Mouse (Mus musculus) heart, postnatal 25 days (tissue): ENCODE results near the gene Frmd4b. TPM values are rescaled to one million over a fixed set of nuclear protein-coding genes. Genes with fewer than 3 reads are reported as not detected.
"Not testable (repeated sequence)": the region's sequence is repeated elsewhere in the genome, so short reads cannot be mapped to it uniquely, and the experiment has no call there.

Experiments used
- DNase-seq: peaks from one replicate; pipeline ENCODE4 v3.0.0; 2022; ENCODE audit warnings: low spot score
- intact Hi-C: fragments of 180-260 bp; cut with DNase I; formaldehyde crosslinking; loops from one replicate; pipeline ENCODE4 v1.15.1; 2025
- total RNA-seq, 2 experiments: library from RNA; stranded (reverse); gene quantifications; 2 replicates each; pipeline ENCODE4 v1.2.3; 2021

The Frmd4b gene
- total RNA-seq, 2 experiments from 2014 or later, result 14.4 to 19.8 TPM

GRCm38 (mm10) chr6:97441357-97441756 is 176.0 kb downstream of the Frmd4b start:
- intact Hi-C loops, result no loop called here
- DNase-seq, result peak; percentile 54

GRCm38 (mm10) chr6:97438918-97439645 is 178.3 kb downstream of the Frmd4b start:
- intact Hi-C loops, result no loop called here
- no peak for DNase-seq

DNA sequence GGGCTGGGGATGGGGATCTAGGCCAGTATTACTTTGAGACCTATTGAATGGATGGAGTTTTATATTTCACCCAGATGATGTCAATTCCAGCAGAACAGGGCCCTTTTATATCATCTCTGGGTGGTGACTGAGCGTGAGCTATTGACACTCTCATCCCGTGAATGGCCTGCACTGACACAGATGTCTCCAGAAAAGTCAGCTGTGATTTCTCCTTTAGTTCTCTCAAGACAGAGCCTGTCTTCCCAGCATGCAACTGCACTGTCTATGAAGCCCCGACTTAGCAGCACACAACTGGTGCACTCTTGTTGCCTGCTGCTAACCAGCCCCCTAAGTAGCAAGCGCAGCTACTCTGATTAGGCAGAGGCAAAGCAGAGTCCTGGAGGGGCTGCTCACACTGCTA is 182.6 kb downstream of the Frmd4b start:
- no peak for DNase-seq
- intact Hi-C loops, result no loop called here

GRCm38 (mm10) chr6:97431309-97432004 is 185.9 kb downstream of the Frmd4b start:
- DNase-seq, result no peak
- intact Hi-C loops, result no loop called here

- DNase-seq, result no peak
- intact Hi-C loops, result no loop called here
These were observed 186.8 kb downstream of the Frmd4b start for GRCm38 (mm10) chr6:97430519-97430918.

GRCm38 (mm10) chr6:97429688-97430343 is 187.5 kb downstream of the Frmd4b start:
- no peak for DNase-seq
- intact Hi-C loops, result no loop called here

- peak; percentile 31 for DNase-seq
- intact Hi-C loops, result loop anchor here (1.0 to 5.0 kb wide), 6 partner anchors 39 to 317 kb away; partner anchors contain the start of gene Eogt
These were observed 197.4 kb downstream of the Frmd4b start for GRCm38 (mm10) chr6:97419771-97420446.

- intact Hi-C loops, result loop anchor here (1.0 to 5.0 kb wide), 3 partner anchors 139 to 270 kb away; partner anchors contain the start of gene Eogt
- no peak for DNase-seq
These were observed 200.3 kb downstream of the Frmd4b start for GRCm38 (mm10) chr6:97416972-97417554.

- not testable (repeated sequence) for DNase-seq
- intact Hi-C loops, result loop anchor here (5.0 kb wide), 1 partner anchor 268 kb away; the partner anchor contains the start of gene Eogt
These were observed 201.8 kb downstream of the Frmd4b start for GRCm38 (mm10) chr6:97415578-97415977.

DNA sequence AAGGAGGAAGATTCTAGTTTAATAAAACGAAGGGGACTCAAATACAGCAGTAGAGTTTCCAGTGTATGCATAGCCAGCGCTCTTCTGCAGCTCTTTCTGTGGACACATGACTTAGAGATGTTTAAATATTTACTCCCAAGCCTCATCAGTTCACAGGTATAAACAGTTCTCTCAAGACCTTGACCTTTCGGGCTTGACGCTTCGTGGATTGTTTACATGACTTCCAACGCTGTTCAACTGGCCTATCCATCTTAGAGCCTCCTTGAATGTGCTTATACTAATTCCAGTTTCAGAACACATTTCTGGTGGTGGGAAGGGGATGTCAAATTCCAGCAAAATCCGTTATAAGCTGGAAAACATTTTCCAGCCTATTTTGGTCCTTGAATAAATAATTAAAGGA is 203.9 kb downstream of the Frmd4b start:
- DNase-seq, result no peak
- intact Hi-C loops, result no loop called here

GRCm38 (mm10) chr6:97412403-97412802 is 204.9 kb downstream of the Frmd4b start:
- intact Hi-C loops, result no loop called here

GRCm38 (mm10) chr6:97411327-97411726 is 206.0 kb downstream of the Frmd4b start:
- intact Hi-C loops, result no loop called here
- no peak for DNase-seq

More at GRCm38 (mm10) chr6:97412403-97412802, 204.9 kb downstream of the Frmd4b start:
- no peak for DNase-seq

- DNase-seq, result no peak
- intact Hi-C loops, result no loop called here
These were observed 207.7 kb downstream of the Frmd4b start for GRCm38 (mm10) chr6:97409467-97410239.

DNA sequence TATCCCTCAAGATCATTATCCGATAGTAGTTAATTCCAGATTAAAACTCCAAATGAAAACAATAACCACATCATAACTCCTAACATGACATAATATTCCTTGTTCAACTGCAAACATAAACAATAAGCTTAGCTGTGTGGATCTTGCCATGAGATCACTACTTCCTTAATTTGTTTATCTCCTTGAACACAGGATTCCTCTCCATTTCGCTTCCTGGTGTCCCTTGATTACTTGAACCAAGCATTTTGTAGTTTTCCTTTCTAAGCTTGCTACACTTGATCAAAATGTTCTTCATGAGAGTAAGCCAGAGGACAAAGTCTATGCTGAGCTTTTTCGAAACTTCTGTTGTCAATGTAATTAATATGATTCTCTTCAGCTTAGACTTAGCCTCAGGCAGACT is 209.4 kb downstream of the Frmd4b start:
- intact Hi-C loops, result no loop called here
- no peak for DNase-seq

- intact Hi-C loops, result no loop called here
- DNase-seq, result no peak
These were observed 209.9 kb downstream of the Frmd4b start for GRCm38 (mm10) chr6:97407425-97407824.

- intact Hi-C loops, result no loop called here
- DNase-seq, result no peak
These were observed 212.0 kb downstream of the Frmd4b start for GRCm38 (mm10) chr6:97405311-97405710.

DNA sequence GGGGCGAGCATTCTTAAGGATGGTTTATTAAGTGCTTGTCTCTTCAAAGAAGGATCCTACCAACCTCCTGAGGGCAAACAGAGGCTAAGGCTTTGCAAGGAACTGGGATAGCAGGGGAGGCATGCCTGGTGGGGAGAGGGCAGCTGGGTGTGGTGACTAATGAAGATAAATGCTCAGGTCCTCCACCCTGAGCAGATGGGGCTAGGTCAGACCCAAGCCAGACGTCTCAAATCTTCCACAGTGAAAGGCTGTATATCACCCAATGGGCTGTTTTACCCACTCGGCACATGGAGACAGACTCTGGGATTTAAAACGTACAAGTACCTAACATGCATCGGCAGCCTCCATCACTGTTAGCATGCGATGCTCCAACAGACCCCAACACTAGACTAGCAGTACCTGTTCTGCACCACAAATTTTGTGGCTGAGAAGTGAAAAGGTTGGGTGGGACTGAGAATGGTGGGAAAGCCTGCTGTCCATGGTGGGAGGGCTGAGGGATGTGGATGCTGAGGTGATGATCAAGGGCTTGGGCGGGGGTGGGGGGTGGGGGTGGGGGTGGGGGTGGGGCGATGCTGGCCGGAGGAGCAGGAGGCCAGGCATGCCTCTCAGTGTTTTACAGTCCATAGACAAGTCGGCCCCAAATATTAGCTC is 214.4 kb downstream of the Frmd4b start:
- no peak for DNase-seq
- intact Hi-C loops, result no loop called here

DNA sequence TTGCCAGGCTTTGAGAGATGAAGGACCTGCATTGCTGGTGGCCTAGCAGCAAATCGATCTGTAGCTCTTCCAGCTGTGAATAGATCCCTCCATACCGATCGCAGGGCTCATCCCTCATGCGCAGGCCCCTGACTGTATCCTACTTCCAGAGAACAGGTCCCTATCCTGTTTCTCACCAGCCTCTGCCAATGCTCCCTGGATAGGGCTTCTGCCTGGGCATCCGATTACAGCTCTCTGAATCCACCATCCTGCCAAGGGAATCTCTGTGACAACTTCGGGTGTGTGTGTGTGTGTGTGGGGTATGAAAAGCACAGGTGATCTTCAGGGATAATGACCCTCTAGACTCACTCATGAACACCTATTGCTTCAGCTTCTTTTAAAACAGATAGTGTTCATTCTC is 216.9 kb downstream of the Frmd4b start:
- intact Hi-C loops, result no loop called here

DNA sequence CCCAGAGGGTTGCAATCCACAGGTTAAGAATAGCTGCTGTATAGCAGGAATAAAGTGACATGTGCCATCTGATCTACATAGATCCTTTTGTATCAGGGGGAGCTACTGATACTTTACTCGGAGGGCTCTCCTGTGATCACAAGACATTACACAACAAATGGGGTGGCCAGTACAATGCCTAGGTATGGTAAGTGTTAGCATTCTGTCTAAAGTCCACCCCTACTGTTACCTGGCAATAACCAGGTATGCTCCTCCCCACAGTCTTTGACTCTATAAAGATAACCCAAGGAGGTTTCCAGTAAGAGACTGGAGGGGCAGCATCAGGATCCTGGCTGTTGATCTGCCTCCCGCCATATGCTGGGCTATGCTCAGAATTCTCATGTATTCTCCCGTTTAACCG is 219.4 kb downstream of the Frmd4b start:
- intact Hi-C loops, result no loop called here
- DNase-seq, result no peak

More for the DNA sequence above, 216.9 kb downstream of the Frmd4b start:
- no peak for DNase-seq
